Mouse (Mus musculus): ENCODE measurements around the gene Idnk. TPM values are rescaled to one million over a fixed set of nuclear protein-coding genes. Genes with fewer than 3 reads are reported as not detected.
A peak's percentile ranks its signal among the peaks of the same experiment; 100 is the strongest.

The Idnk gene
- polyA plus RNA-seq, 1 experiment: 22.6 TPM

DNA sequence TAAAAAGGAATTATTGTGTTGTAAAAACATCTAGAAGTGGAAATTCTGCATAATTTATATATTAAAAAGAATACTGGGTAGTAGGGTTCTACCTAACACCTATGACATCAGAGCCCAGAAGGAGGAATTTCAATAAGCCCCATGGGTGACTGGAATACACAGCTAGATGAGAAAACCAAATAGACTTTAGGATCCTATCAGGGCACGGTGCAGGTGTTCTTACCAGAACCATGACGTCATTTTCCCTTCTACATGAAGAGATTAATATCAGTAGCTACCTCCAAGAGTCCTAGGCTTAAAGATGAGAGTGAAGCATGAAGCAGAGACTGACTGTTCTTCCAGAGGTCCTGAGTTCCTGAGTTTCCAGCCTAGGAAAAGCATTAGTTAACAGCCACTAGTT lies 40.6 kb upstream of the Idnk start:
- WGBS: 53% methylated on average over 2 of the region's 2 CpGs
- no peak overlapping the region for H3K4me3 ChIP-seq (ENCODE audit: extremely low read depth, insufficient read depth, insufficient read length)
- DNase-seq (ENCODE audit: low read depth in 1 of 2, low spot score in 2 of 2): no peak
- no peak overlapping the region for H3K27ac ChIP-seq (ENCODE audit: insufficient read depth, low read length)
- H3K27me3 ChIP-seq (ENCODE audit: control insufficient read depth, insufficient read depth, low read length): no peaks in the 10 kb centered on the region; the same call in 1 of the 2 replicates
- TF ChIP-seq CTCF (IDR thresholded peaks at IDR 0.05; ENCODE audit: extremely low read depth, insufficient read depth, insufficient read length, insufficient replicate concordance) (no peak), POLR2A (IDR thresholded peaks at IDR 0.05; ENCODE audit: low read depth, low read length) (no peak)
- no peaks in the 10 kb centered on the region; the same call in 1 of the 2 replicates for H3K4me1 ChIP-seq (ENCODE audit: control insufficient read depth, insufficient read depth, insufficient read length)
- H3K36me3 ChIP-seq (ENCODE audit: control insufficient read depth, insufficient read depth, low read length): no peaks in the 10 kb centered on the region

DNA sequence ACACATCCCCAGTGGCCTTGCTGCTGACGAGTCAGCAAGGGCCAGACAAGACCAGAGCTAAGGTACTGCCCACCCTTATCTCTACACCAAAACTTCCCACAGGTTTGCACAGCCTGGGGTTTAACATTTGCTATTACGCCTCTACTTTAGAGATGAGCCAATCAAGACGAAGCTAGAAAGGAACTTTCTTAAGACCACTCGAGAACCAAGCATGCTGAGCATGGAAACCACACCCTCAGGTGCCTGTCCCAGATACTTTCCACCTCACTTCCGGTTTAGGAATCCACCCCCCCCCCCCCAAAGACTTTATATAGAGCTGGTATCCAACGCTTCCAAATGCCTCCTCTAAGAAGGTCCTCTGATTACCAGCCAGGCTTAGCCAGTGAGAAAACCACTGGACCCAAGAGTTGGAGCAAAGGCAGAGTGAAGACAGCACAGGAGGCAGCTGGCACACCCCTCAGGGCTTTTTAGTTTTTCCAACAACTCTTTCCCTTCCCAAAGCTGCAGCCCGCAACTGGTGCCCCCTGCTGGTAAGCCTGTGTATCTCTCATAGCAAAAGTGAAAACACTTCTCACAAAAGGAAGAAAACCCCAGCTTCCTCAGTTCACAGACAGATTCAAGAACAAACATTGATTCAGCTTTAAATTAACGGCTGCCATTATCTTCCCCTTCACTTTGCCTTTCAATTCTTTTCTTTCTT lies 40.0 kb upstream of the Idnk start:
- H3K27me3 ChIP-seq (ENCODE audit: control insufficient read depth, insufficient read depth, low read length): no peaks in the 10 kb centered on the region; the same call in 1 of the 2 replicates
- 48% methylated on average over 8 of the region's 8 CpGs for WGBS
- DNase-seq (ENCODE audit: low read depth in 1 of 2, low spot score in 2 of 2): peak in 1 of 2 experiments; percentile 64
- no peaks in the 10 kb centered on the region for H3K36me3 ChIP-seq (ENCODE audit: control insufficient read depth, insufficient read depth, low read length)
- TF ChIP-seq POLR2A (IDR thresholded peaks at IDR 0.05; ENCODE audit: low read depth, low read length) (no peak), CTCF (IDR thresholded peaks at IDR 0.05; ENCODE audit: extremely low read depth, insufficient read depth, insufficient read length, insufficient replicate concordance) (peak; percentile 55; the same call in 1 of the 2 replicates)
- no peak overlapping the region for H3K27ac ChIP-seq (ENCODE audit: insufficient read depth, low read length)
- no peaks in the 10 kb centered on the region; the same call in 1 of the 2 replicates for H3K4me1 ChIP-seq (ENCODE audit: control insufficient read depth, insufficient read depth, insufficient read length)
- no peak overlapping the region for H3K4me3 ChIP-seq (ENCODE audit: extremely low read depth, insufficient read depth, insufficient read length)

DNA sequence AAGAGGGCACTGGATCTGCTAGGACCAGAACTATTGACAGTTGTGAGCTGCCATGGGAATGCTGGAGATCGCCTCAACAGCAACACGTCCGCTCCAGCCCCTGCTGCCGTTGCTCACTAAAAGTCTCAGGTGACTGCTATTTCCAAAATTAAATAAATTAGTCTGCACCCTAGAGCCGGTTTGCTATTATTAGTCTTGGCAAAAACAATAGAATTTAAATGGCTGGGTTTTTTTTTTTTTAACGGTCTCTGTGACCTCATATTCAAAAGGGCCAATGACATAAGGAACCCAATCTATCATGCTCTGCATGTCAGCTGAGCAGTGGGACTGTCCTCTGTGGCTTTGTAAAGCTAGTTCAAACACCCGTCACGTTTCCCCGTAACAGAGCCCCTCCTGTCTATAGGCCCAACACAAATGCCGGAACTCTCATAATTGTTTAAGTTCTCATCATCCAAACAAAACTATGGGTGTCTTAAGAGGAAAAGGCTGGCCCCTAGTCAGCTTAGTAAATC lies 34.6 kb upstream of the Idnk start:
- Histone ChIP-seq H3K4me3 (ENCODE audit: extremely low read depth, insufficient read depth, insufficient read length) (no peak overlapping the region), H3K4me1 (ENCODE audit: control insufficient read depth, insufficient read depth, insufficient read length) (0 out of 2 replicates have a peak, but pooled peaks cover 1% of the 10 kb centered on the region), H3K27ac (ENCODE audit: insufficient read depth, low read length) (no peak overlapping the region), H3K27me3 (ENCODE audit: control insufficient read depth, insufficient read depth, low read length) (no peaks in the 10 kb centered on the region), H3K36me3 (ENCODE audit: control insufficient read depth, insufficient read depth, low read length) (peaks cover 5% of the 10 kb centered on the region)
- no peak for DNase-seq (ENCODE audit: low read depth in 1 of 2, low spot score in 2 of 2)
- TF ChIP-seq POLR2A (IDR thresholded peaks at IDR 0.05; ENCODE audit: low read depth, low read length) (no peak), CTCF (IDR thresholded peaks at IDR 0.05; ENCODE audit: extremely low read depth, insufficient read depth, insufficient read length, insufficient replicate concordance) (no peak)
- 86% methylated on average over 10 of the region's 10 CpGs for WGBS

DNA sequence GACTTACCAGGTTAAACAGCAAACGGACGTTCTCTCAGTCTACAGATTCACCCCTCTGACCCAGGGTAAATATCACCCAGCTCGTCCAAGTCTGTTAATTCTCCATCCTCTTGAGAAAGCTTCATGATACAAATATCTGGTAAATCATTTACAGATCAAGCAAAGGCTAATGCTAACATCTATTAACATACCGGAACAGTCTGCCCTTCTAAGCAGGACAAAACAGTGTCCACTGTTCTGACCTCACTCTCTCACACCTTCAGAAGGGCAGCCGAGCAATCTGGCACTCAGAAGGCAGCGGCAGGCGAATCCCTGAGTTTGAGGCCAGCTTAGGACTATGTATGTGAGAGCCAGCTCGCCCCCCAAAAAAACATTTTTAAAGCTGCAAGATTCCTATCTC lies 34.1 kb upstream of the Idnk start:
- WGBS: 89% methylated on average over 8 of the region's 8 CpGs

DNA sequence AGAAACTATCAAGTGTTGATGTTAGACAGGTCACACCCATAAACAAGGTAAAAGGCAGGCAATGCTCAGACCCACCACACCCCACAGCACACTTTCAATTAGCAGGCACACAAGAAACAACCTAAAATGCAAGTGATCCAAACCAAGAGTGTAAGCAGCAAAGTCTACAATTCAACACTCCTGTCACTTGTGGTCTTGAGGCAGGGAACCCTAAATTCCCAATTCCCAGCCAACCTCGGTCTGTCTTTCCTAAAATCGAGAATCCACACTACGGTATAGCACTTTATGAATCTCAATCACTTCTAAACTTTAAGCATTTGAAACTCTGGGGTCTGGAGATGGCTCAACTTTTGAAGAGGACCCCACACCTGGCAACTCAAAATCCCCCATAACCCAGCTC lies 33.2 kb upstream of the Idnk start:
- WGBS: 92% methylated on average over 3 of the region's 3 CpGs
- H3K27ac ChIP-seq (ENCODE audit: insufficient read depth, low read length): no peak overlapping the region

More for the DNA sequence above, 34.1 kb upstream of the Idnk start:
- TF ChIP-seq CTCF (IDR thresholded peaks at IDR 0.05; ENCODE audit: extremely low read depth, insufficient read depth, insufficient read length, insufficient replicate concordance) (no peak), POLR2A (IDR thresholded peaks at IDR 0.05; ENCODE audit: low read depth, low read length) (no peak)
- Histone ChIP-seq H3K27ac (ENCODE audit: insufficient read depth, low read length) (no peak overlapping the region), H3K4me1 (ENCODE audit: control insufficient read depth, insufficient read depth, insufficient read length) (0 out of 2 replicates have a peak, but pooled peaks cover 1% of the 10 kb centered on the region), H3K4me3 (ENCODE audit: extremely low read depth, insufficient read depth, insufficient read length) (no peak overlapping the region), H3K27me3 (ENCODE audit: control insufficient read depth, insufficient read depth, low read length) (no peaks in the 10 kb centered on the region), H3K36me3 (ENCODE audit: control insufficient read depth, insufficient read depth, low read length) (peaks cover 5% of the 10 kb centered on the region)
- no peak for DNase-seq (ENCODE audit: low read depth in 1 of 2, low spot score in 2 of 2)

DNA sequence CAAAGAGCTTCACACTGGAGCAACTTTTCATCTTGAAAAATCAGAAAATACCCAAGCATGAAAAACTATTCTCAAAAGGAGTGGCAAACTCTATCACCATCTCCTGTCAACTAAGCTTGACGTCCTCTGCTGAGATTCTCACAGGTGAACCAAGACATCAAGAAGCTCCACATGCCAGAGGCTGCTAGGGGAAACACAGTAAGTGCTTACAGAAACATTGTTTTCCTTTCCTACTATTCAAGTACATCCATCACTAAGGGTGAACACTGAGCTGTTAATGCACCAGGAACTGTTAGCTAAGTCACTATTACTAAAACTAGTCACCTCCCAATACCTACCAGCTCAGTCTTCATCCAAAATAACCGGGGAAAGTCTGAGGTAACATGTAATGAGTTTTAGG lies 32.5 kb upstream of the Idnk start:
- Histone ChIP-seq H3K27me3 (ENCODE audit: control insufficient read depth, insufficient read depth, low read length) (no peaks in the 10 kb centered on the region), H3K36me3 (ENCODE audit: control insufficient read depth, insufficient read depth, low read length) (peaks cover 5% of the 10 kb centered on the region), H3K4me3 (ENCODE audit: extremely low read depth, insufficient read depth, insufficient read length) (no peak overlapping the region), H3K4me1 (ENCODE audit: control insufficient read depth, insufficient read depth, insufficient read length) (peaks cover 4% of the 10 kb centered on the region; the same call in 1 of the 2 replicates), H3K27ac (ENCODE audit: insufficient read depth, low read length) (no peak overlapping the region)
- no peak for DNase-seq (ENCODE audit: low read depth in 1 of 2, low spot score in 2 of 2)
- 72% methylated on average over 2 of the region's 2 CpGs for WGBS
- no peak for TF ChIP-seq CTCF (IDR thresholded peaks at IDR 0.05; ENCODE audit: extremely low read depth, insufficient read depth, insufficient read length, insufficient replicate concordance)
- no peak for TF ChIP-seq POLR2A (IDR thresholded peaks at IDR 0.05; ENCODE audit: low read depth, low read length)

More for the DNA sequence above, 33.2 kb upstream of the Idnk start:
- Histone ChIP-seq H3K36me3 (ENCODE audit: control insufficient read depth, insufficient read depth, low read length) (peaks cover 5% of the 10 kb centered on the region), H3K27me3 (ENCODE audit: control insufficient read depth, insufficient read depth, low read length) (no peaks in the 10 kb centered on the region), H3K4me3 (ENCODE audit: extremely low read depth, insufficient read depth, insufficient read length) (no peak overlapping the region), H3K4me1 (ENCODE audit: control insufficient read depth, insufficient read depth, insufficient read length) (0 out of 2 replicates have a peak, but pooled peaks cover 1% of the 10 kb centered on the region)
- DNase-seq (ENCODE audit: low read depth in 1 of 2, low spot score in 2 of 2): no peak
- TF ChIP-seq POLR2A (IDR thresholded peaks at IDR 0.05; ENCODE audit: low read depth, low read length) (no peak), CTCF (IDR thresholded peaks at IDR 0.05; ENCODE audit: extremely low read depth, insufficient read depth, insufficient read length, insufficient replicate concordance) (no peak)

DNA sequence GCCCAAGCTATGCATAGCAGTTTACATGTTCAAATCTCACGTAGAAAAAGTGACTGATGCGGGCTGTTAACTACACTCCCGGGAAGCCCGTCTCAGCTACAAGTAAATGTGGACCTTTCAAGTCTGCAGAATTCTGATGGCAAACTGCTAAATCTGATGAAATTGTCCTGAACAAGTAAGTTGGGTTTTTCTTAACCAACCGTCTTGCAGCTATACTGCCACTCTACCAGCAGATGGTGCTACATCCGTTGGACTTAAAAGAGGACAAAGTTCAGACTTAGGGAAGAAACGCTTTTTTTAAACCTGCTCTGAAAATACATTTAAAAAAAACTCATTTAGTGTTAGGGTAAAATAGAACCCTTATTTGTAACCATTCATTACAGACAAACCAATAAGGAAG lies 31.3 kb upstream of the Idnk start:
- WGBS: 25% methylated on average over 7 of the region's 7 CpGs
- H3K4me1 ChIP-seq (ENCODE audit: control insufficient read depth, insufficient read depth, insufficient read length): peaks cover 4% of the 10 kb centered on the region; the same call in 1 of the 2 replicates
- H3K4me3 ChIP-seq (ENCODE audit: extremely low read depth, insufficient read depth, insufficient read length): no peak overlapping the region; the same call in 1 of the 2 replicates
- peaks cover 5% of the 10 kb centered on the region for H3K36me3 ChIP-seq (ENCODE audit: control insufficient read depth, insufficient read depth, low read length)
- DNase-seq (ENCODE audit: low read depth in 1 of 2, low spot score in 2 of 2): peak; percentile 37 to 76
- H3K27ac ChIP-seq (ENCODE audit: insufficient read depth, low read length): no peak overlapping the region
- no peaks in the 10 kb centered on the region for H3K27me3 ChIP-seq (ENCODE audit: control insufficient read depth, insufficient read depth, low read length)
- no peak for TF ChIP-seq POLR2A (IDR thresholded peaks at IDR 0.05; ENCODE audit: low read depth, low read length)
- TF ChIP-seq CTCF (IDR thresholded peaks at IDR 0.05; ENCODE audit: extremely low read depth, insufficient read depth, insufficient read length, insufficient replicate concordance): peak; percentile 33; the same call in 1 of the 2 replicates

Measured in spleen, adult 2 months (tissue).